Mouse (Mus musculus) stomach, postnatal 0 days (tissue): ENCODE results near the gene Sdhb. TPM values are rescaled to one million over a fixed set of nuclear protein-coding genes. Genes with fewer than 3 reads are reported as not detected.
A peak's percentile ranks its signal among the peaks of the same experiment; 100 is the strongest.

Source experiments
- ATAC-seq: fragments of 200-750 bp; cut with Nextera tagmentation; 2 replicates; pipeline ENCODE4 v1.8.0; 2017; ENCODE audit not compliant: low FRiP score, low TSS enrichment
- DNase-seq: peaks from one replicate; pipeline ENCODE4 v3.0.0-alpha.2; 2016; ENCODE audit warnings: low spot score
- H3K27ac ChIP-seq: fragments of 300-500 bp; sonication (generic); replicated peaks from 2 replicates; pipeline ENCODE4 v1.5.1; 2014; ENCODE audit warnings: mild to moderate bottlenecking, control low read depth
- H3K27me3 ChIP-seq: fragments of 300-500 bp; sonication (generic); 2 replicates; pipeline ENCODE4 v1.6.1; 2014; ENCODE audit warnings: low read length; ENCODE audit not compliant: control insufficient read depth, insufficient read depth
- H3K36me3 ChIP-seq: fragments of 300-500 bp; sonication (generic); 2 replicates; pipeline ENCODE4 v1.6.1; 2014; ENCODE audit warnings: low read length, mixed read lengths; ENCODE audit not compliant: control insufficient read depth, insufficient read depth
- H3K4me1 ChIP-seq: fragments of 300-500 bp; sonication (generic); replicated peaks from 2 replicates; pipeline ENCODE4 v1.6.1; 2014; ENCODE audit warnings: antibody characterized with exemption; ENCODE audit not compliant: control insufficient read depth, insufficient read depth
- H3K4me2 ChIP-seq: fragments of 300-500 bp; sonication (generic); replicated peaks from 2 replicates; pipeline ENCODE4 v1.6.1; 2014; ENCODE audit warnings: low read depth, mild to moderate bottlenecking, control low read depth, moderate library complexity
- H3K4me3 ChIP-seq: fragments of 300-500 bp; sonication (generic); 2 replicates; pipeline ENCODE4 v1.5.1; 2014; ENCODE audit warnings: low read depth, low read length, control low read depth
- H3K9ac ChIP-seq: fragments of 300-500 bp; sonication (generic); 2 replicates; pipeline ENCODE4 v1.6.1; 2014; ENCODE audit warnings: mild to moderate bottlenecking, low read length, control low read depth, mixed read lengths
- H3K9me3 ChIP-seq: fragments of 300-500 bp; sonication (generic); 2 replicates; pipeline ENCODE4 v1.6.1; 2016; ENCODE audit warnings: low read length; ENCODE audit not compliant: control insufficient read depth
- CTCF ChIP-seq: IDR thresholded peaks from 2 replicates; pipeline ENCODE4 v1.5.1; 2016; ENCODE audit warnings: antibody characterized with exemption, low read depth, mild to moderate bottlenecking, moderate library complexity
- EP300 ChIP-seq: optimal IDR thresholded peaks from 2 replicates; pipeline ENCODE3; 2016; ENCODE audit warnings: antibody characterized with exemption
- WGBS: fragments of 180-500 bp; shearing (Covaris S2); extraction: QIAGEN DNeasy Blood & Tissue Kit; methylation state at CpG from one replicate; pipeline ENCODE4 v1.1.7; 2014; 5-methylcytosine and 5-hydroxymethylcytosine counted together
- polyA plus RNA-seq: library from polyadenylated mRNA; unstranded; fragments of >200 nt; fragmentation: Nextera tagmentation; extraction: Ambion mirVana; gene quantifications from 2 replicates; pipeline ENCODE4 v1.2.1, GENCODE M21; 2015

Gene Sdhb
- polyA plus RNA-seq, 1 experiment from 2014 or later, result 382 TPM

DNA sequence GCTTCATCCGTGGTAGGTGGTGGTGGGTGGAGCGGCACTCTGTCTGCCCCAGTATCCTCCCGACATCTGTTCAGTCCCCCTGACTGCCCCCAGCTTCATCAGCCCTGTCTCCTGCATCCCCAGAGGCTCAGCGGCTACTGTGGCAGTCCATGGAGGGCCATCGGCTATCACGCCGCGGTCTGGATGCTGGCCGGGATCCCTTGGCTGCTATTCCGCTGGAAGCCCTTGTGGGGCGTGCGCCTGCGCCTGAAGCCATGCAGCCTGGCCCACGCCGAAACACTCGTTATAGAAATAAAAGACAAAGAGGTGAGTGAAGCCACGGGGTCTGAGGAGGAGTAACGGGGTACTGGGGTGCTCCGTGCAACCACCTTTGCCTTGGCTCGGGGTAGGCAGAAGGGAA, 31.2 kb downstream of the Sdhb start:
- H3K4me1 ChIP-seq, result peaks cover 5% of the 10 kb centered on the region
- no peak overlapping the region for H3K9ac ChIP-seq
- no peaks in the 10 kb centered on the region for H3K27me3 ChIP-seq
- no peak overlapping the region for H3K4me2 ChIP-seq
- ATAC-seq (no peak), DNase-seq (no peak)
- H3K36me3 ChIP-seq, result peaks cover 9% of the 10 kb centered on the region; the same call in 1 of the 2 replicates
- whole genome bisulfite sequencing, result 92% methylated on average over 20 of the region's 20 CpGs
- H3K27ac ChIP-seq, result no peak overlapping the region
- TF ChIP-seq EP300, result no peak
- no peak for TF ChIP-seq CTCF
- no peaks in the 10 kb centered on the region for H3K9me3 ChIP-seq
- H3K4me3 ChIP-seq, result no peak overlapping the region

DNA sequence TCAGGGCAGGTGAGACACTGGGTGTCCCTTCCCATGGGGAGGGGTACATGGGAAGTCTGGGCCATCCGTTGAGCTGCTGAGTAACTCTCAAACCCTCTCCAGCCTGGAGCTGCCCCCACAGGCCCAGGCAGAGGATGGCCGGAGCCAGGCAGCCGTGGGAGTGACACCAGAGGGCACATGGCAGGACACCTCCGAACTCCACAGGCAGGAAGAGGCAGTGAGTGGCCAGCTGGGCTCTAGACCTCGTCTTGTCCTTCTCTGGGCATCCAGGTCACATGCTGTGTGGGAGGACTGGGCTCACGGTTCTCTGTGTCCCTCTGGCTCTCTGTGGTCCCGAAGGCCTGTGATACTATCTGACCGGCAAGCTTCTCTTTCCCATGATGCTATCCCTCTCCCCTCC, 32.8 kb downstream of the Sdhb start:
- Histone ChIP-seq H3K27ac (no peak overlapping the region), H3K4me1 (no peaks in the 10 kb centered on the region), H3K36me3 (peaks cover 9% of the 10 kb centered on the region; the same call in 1 of the 2 replicates), H3K4me3 (no peak overlapping the region), H3K27me3 (no peaks in the 10 kb centered on the region), H3K9ac (no peak overlapping the region), H3K9me3 (no peaks in the 10 kb centered on the region), H3K4me2 (no peak overlapping the region)
- DNase-seq, result no peak
- 87% methylated on average over 6 of the region's 8 CpGs for WGBS
- no peak for TF ChIP-seq EP300
- no peak for TF ChIP-seq CTCF
- ATAC-seq, result no peak

DNA sequence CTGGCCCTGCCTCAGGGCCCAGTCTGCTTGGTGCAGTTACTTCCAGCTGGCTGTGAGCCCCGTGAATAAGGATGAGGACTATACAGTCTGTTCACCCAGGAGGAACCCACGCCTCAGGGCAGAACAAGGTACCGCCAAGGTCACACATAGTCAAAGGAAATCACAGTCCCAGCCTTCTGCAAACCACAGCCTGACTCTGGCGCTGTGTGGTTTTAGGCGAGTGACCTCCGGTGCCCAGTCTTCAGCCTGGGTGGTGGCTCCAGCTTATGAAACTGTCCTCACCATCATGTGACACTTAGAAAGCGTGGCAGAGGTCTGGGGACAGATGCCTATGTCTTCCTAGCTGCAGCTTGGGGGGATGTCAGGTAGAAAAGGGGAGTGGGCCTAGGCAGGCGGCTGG, 34.8 kb downstream of the Sdhb start:
- 92% methylated on average over 8 of the region's 8 CpGs for WGBS
- no peak for ATAC-seq
- Histone ChIP-seq H3K27ac (no peak overlapping the region), H3K4me2 (no peak overlapping the region), H3K9ac (no peak overlapping the region), H3K4me1 (no peaks in the 10 kb centered on the region), H3K9me3 (no peaks in the 10 kb centered on the region), H3K36me3 (peaks cover 9% of the 10 kb centered on the region; the same call in 1 of the 2 replicates), H3K27me3 (no peaks in the 10 kb centered on the region), H3K4me3 (no peak overlapping the region)
- no peak for TF ChIP-seq EP300
- no peak for TF ChIP-seq CTCF
- DNase-seq, result no peak

DNA sequence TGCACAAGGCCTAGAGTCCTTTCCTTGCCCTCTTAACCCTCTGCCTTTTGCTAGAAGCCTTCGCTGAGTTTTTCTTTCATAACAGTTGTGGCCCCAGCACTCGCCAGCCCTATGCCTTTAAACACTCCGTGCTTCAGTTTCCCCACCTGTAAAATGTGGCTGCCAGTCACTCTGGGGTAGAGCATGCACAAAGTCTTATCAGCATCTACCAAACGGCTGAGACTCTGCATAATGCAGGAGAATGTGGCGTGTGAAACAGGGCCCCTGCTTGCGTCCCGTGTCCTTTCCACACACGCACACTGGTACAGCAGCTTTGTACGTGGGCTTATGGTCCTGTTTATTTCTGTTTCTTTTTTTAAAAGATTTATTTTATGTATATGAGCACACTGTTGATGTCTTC, 35.8 kb downstream of the Sdhb start:
- H3K27me3 ChIP-seq, result no peaks in the 10 kb centered on the region

DNA sequence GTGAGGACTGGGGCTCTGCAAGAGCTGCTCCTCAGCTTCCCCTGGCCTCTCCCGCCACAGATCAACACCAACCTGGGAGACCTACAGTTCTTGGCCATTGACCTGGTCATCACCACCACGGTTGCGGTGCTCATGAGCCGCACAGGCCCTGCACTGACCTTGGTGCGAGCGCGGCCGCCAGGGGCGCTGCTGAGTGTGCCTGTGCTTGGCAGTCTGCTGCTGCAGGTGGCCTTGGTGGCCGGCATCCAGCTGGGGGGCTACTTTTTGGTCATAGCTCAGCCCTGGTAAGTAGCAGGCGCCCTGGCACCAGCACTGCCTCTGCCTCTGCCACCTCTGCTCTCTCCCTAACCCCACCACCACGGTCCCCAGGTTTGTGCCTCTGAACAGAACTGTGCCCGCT, 45.0 kb downstream of the Sdhb start:
- no peak overlapping the region for H3K27ac ChIP-seq
- H3K9me3 ChIP-seq, result no peaks in the 10 kb centered on the region
- no peak for TF ChIP-seq EP300
- peak; percentile 51 for TF ChIP-seq CTCF
- H3K4me2 ChIP-seq, result no peak overlapping the region
- no peaks in the 10 kb centered on the region for H3K4me1 ChIP-seq
- ATAC-seq (no peak), DNase-seq (no peak)
- WGBS, result 75% methylated on average over 13 of the region's 13 CpGs
- H3K36me3 ChIP-seq, result peaks cover 20% of the 10 kb centered on the region
- no peak overlapping the region for H3K9ac ChIP-seq
- H3K27me3 ChIP-seq, result no peaks in the 10 kb centered on the region
- no peak overlapping the region for H3K4me3 ChIP-seq

More for the DNA sequence above, 35.8 kb downstream of the Sdhb start:
- ATAC-seq (no peak), DNase-seq (no peak)
- H3K4me2 ChIP-seq, result no peak overlapping the region
- no peaks in the 10 kb centered on the region for H3K4me1 ChIP-seq
- H3K27ac ChIP-seq, result no peak overlapping the region
- H3K4me3 ChIP-seq, result no peak overlapping the region
- 94% methylated on average over 9 of the region's 9 CpGs for WGBS
- H3K9ac ChIP-seq, result no peak overlapping the region
- peaks cover 12% of the 10 kb centered on the region for H3K36me3 ChIP-seq
- H3K9me3 ChIP-seq, result no peaks in the 10 kb centered on the region
- TF ChIP-seq CTCF (no peak), EP300 (no peak)

DNA sequence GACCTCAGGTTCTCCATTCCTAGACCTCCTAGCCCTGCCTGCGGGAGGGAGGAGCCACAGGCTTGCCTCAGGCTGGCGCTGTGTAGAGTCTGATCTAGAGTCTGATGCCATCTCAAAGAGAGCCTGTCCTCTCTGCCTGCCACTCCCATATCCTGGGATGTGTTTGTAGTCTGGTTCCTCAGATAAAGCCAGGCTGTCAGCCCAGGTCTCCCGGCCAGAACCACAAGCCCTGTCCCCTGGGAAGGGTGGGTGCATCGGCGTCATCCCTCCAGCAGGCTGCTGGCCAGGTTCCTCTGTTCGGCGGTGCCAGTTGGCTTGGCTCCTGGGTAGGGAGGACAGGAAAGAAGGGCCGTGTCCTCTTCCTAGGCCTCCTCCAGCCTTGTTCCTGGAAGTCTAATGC, 47.0 kb downstream of the Sdhb start:
- H3K27ac ChIP-seq, result no peak overlapping the region
- H3K27me3 ChIP-seq, result no peaks in the 10 kb centered on the region
- ATAC-seq (no peak), DNase-seq (no peak)
- no peak for TF ChIP-seq EP300
- no peak for TF ChIP-seq CTCF
- H3K36me3 ChIP-seq, result peaks cover 13% of the 10 kb centered on the region
- H3K4me1 ChIP-seq, result 0 out of 2 replicates have a peak, but pooled peaks cover 2% of the 10 kb centered on the region
- H3K4me2 ChIP-seq, result no peak overlapping the region
- no peaks in the 10 kb centered on the region for H3K9me3 ChIP-seq
- H3K9ac ChIP-seq, result no peak overlapping the region
- H3K4me3 ChIP-seq, result no peak overlapping the region
- WGBS, result 72% methylated on average over 8 of the region's 8 CpGs
